Mouse (Mus musculus): ENCODE results near the gene Ntn1.

DNA sequence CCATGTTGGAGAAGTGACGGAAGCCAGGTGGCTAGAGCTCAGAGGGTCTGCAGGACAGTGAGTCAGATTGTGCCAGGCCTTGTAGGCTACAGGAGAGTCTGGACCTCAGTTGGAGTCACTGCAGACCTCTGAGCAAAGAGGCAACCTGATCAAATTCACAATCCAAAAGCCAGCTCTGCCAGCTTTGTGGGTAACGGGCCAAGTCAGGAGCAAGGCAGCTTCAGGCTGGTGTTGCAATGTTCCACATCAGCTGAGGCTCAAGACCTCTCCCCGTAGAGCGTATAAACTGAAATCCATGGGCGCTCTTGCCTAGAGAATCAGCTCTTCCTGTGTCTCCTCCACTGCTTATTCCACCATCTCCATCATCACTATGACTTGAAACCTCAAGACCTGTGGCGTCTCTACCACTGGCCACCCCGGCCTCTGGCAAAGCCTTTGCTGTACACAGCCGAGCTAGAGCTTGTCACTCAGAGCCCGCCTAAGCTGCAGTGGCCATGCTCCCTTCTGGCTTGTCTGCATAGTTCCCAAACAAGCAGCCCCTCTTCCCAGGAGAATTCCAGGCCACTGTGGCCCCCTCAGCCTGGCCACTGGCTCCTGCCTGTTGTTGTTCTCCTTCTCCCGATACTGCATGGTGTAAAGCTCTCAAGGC, 198.7 kb downstream of the Ntn1 start:
- no peak for TF ChIP-seq CTCF (IDR thresholded peaks at IDR 0.05; ENCODE audit: borderline replicate concordance, insufficient read depth, low read length)
- no peak for TF ChIP-seq POLR2A (IDR thresholded peaks at IDR 0.05; ENCODE audit: low read depth, low read length)

All from embryonic fibroblast, embryonic 13.5 days (primary cell).